Mouse (Mus musculus): ENCODE measurements at regions not wholly inside any gene's neighbourhood (a gene's known extent, or its start where the extent isn't known, plus 50 kb on each side); places are given as distances from the start of the nearest gene placed in this dataset.
"Not testable (repeated sequence)": the region's sequence is repeated elsewhere in the genome, so short reads cannot be mapped to it uniquely, and the experiment has no call there.

- DNase-seq (ENCODE audit: low spot score in 2 of 2), result peak; percentile 21 to 54
Measured at GRCm38 (mm10) chr1:12555859-12556258, 1142.0 kb downstream of the A830018L16Rik start.

- DNase-seq (ENCODE audit: low spot score in 2 of 2), result peak in 1 of 2 experiments; percentile 8
Measured at GRCm38 (mm10) chr1:12571755-12572358, 1158.0 kb downstream of the A830018L16Rik start.

DNA sequence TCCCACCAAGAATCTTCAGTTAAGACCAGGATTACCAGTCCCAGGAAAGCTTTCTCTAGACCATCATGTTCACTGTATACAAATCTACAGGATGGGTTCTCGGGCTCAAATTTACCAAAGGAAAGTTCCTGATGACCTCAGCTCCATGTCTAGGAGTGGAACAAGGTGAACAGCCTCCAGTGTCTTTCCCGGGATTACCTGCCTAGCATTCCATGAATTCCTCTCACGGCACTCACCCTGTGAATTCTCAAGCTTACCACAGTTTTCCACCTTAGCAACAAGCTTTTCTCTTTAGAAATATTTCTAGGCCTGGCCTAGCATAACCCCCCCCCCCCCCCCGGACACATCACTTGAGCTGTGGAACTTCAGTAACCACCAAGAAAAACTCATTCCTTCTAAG lies 1158.9 kb downstream of the A830018L16Rik start:
- DNase-seq (ENCODE audit: low spot score in 2 of 2), result no peak

DNA sequence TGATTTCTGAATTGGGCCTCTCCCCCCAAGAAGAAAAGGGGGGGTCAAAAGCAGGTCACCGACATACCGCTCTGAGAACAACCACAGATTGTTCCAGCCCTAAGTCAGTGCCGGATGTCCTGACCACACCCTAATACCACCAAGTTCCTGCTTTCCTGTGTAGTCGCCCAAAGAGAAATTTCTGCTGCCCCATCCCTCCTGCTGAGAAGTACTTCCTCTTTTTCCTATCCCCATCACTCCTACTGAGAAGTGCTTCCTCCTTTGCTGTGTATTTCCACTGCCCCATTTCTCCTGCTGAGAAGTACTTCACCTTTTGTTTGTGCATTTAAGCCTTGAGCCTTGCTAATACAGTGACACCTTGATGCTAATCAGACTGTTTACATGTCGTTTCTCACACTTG lies 1160.4 kb downstream of the A830018L16Rik start:
- DNase-seq (ENCODE audit: low spot score in 2 of 2), result no peak

DNA sequence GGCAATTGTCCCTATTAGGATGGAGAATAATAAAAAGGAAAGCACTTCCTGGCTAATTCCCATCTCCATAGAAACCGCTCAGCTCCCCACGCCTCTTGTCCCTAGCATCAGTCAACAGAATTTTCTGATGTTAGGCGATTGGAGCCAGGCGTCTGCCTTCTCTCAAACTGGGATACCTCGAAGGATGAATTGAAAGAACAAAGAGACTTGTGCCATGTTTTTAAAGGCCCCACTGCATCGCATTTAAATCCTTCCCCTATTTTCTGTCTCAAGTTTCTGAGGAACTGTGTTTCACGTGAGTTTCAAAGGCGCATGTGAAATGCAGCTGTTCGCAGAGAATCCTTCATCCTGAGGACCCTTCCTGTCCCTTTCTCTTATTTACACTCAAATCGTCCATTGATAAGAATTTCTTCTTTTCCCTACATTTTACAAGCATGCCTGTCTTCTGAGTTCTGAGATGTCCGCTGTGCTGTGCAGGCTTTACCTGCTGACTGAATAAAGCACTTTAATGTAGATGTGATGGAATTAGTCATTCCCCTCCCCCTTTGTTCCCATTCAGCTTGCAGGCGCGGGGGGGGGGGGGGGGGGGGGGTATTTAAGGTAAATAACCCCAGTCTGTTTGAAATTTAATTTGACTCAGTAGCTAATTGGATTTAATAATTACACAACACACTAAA lies 1163.3 kb downstream of the A830018L16Rik start:
- peak; percentile 9 to 31 for DNase-seq (ENCODE audit: low spot score in 2 of 2)

GRCm38 (mm10) chr1:12577978-12578377 lies 1164.1 kb downstream of the A830018L16Rik start:
- DNase-seq (ENCODE audit: low spot score in 2 of 2), result no peak

- DNase-seq (ENCODE audit: low spot score in 2 of 2), result no peak
Measured at GRCm38 (mm10) chr1:12583012-12583411, 1169.1 kb downstream of the A830018L16Rik start.

- not testable (repeated sequence) for DNase-seq (ENCODE audit: low spot score in 2 of 2)
Measured at GRCm38 (mm10) chr1:12586981-12587380, 1173.1 kb downstream of the A830018L16Rik start.

- DNase-seq (ENCODE audit: low spot score in 2 of 2), result no peak
Measured at GRCm38 (mm10) chr1:12612102-12612501, 1198.2 kb downstream of the A830018L16Rik start.

DNA sequence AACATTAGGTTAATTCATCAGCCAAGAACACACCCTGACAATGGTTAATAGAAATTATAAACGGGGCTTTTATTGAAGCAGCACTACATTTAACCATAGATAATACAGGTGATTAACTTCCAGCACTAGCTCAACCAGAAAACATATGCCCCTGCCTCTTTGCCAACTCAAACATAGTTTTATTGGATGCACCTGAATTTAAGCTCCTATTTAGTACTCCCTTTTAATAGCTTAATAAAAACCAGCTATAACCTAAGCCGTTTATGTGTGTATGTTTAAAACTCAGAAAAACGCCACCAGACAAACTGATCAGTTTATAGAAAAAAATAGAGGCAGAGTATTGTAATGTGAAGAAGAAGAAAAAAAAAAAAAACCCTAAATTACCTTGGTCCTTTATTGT lies 1201.4 kb downstream of the A830018L16Rik start:
- DNase-seq (ENCODE audit: low spot score in 2 of 2), result no peak

GRCm38 (mm10) chr1:12615733-12616481 lies 1202.0 kb downstream of the A830018L16Rik start:
- DNase-seq (ENCODE audit: low spot score in 2 of 2), result no peak

DNA sequence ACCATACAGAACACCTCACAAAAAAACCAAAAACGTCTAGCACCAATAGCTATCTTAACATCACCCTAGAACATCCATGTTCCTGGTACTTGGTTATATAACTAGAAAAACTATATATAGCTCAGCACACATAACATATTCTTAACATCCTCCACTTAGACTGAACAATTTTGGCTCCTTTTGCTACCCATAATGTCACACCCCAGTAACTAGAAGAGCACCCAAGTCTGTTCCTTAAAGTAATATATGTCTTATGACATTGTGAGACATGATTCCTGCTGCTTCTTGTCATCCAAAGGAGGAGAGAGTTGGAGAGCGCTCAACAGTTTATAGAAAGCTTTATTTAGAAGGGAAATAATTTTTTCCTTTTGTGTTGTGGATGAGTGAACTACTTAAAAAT lies 1206.1 kb downstream of the A830018L16Rik start:
- no peak for DNase-seq (ENCODE audit: low spot score in 2 of 2)

GRCm38 (mm10) chr1:12620825-12621224 lies 1206.9 kb downstream of the A830018L16Rik start:
- DNase-seq (ENCODE audit: low spot score in 2 of 2), result no peak

- no peak for DNase-seq (ENCODE audit: low spot score in 2 of 2)
Measured at GRCm38 (mm10) chr1:12623158-12623557, 1209.3 kb downstream of the A830018L16Rik start.

GRCm38 (mm10) chr1:12633049-12633448 lies 1219.1 kb downstream of the A830018L16Rik start:
- DNase-seq (ENCODE audit: low spot score in 2 of 2), result no peak

DNA sequence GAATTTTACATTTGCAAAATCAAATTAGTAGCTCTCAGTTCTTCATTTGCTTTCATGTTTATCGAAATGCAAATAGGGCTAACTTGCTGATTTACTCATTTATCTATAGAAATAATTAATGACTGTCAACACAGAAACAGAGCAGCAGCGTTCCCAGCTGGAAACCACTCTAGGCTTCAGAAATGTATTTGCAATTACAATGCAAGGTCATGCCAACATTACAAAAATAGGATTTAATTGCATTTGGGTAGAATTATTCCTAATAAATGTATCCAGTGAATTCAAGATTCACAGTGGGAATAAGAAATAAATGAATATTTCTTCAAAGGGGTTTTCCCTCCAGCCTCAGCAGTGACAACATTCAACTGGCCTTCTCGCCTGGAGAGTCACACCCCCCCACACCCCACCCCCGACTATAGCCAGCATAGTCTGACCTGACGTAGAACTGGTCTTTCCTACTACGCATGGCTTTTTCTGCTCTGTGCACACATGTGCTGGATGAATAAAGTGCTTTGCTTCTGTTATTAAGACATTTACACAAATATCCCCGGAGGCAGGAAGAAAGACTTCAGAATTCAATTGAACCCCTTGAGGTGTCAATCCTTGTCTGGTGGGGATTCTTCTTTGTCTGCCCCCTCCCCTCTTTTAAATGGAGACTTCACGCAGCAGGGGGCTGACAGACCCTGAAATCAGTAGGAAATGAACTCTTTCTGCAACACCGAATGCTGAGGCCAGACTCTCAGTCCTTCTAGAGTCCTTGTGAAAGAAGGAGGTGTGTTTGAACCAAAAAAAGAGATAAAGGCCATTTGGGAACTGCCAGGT lies 1222.6 kb downstream of the A830018L16Rik start:
- no peak for DNase-seq (ENCODE audit: low spot score in 2 of 2)

GRCm38 (mm10) chr1:12640983-12641382 lies 1227.1 kb downstream of the A830018L16Rik start:
- DNase-seq (ENCODE audit: low spot score in 2 of 2), result no peak

Measured in layer of hippocampus, adult 18-20 months (tissue).